Mouse (Mus musculus): ENCODE results near the gene Mrpl1.

DNA sequence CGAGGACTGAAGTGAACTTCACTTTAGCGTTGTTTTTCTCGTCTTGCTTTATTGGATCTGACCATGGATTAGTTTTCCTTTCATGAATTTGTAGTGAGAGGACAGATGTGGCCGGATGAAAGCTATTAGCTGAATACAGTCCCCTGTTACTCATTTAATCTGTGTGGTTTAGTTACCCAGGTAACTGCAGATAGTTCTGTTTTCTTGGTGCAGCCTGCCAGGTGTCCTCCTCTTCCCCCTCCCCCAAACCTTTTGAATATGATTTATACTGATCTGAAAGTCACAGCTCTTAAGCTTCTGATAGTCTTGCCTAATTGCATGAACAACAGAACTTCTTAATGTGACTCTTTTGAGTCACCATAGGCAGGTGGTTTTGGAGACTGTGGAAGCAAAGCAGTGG, 10.2 kb downstream of the Mrpl1 start:
- TF ChIP-seq POLR2A (IDR thresholded peaks at IDR 0.05; ENCODE audit: control insufficient read depth, extremely low read depth, insufficient read depth, low read length, poor library complexity) (no peak), CTCF (IDR thresholded peaks at IDR 0.05; ENCODE audit: borderline replicate concordance, control insufficient read depth, extremely low read depth, insufficient read depth, low read length, poor library complexity) (no peak)

All from thymus, adult 2 months (tissue).